Mouse (Mus musculus) monocyte, adult 2 months (primary cell): ENCODE data around the gene Dlg2.

Experiments
- DNase-seq, 2 experiments: peaks; one replicate each; pipeline ENCODE4 v3.0.0; 2022; ENCODE audit warnings: low spot score in 2 of 2, low read depth in 1 of 2

The Dlg2 gene

GRCm38 (mm10) chr7:92248619-92249018, 1772.1 kb downstream of the Dlg2 start:
- DNase-seq: no peak

DNA sequence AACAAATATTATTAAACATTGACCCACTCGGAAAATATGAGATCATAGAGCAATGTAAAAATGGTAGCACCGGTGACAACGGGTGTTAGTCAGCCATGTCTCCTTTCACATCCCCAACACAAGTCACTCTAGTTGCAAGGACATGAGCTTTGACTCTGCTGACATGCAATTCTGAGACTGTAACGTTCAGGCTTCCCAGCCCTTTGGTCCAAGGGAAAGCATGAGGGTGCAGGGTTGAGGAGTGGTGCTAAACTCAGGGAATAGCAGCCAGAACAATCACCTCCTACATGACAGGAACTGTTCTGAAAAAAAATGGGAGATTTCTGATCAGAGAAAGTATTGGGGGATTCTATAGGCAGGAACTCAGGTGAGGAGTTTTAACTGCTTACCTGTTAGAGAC, 1781.7 kb downstream of the Dlg2 start:
- DNase-seq: no peak

DNA sequence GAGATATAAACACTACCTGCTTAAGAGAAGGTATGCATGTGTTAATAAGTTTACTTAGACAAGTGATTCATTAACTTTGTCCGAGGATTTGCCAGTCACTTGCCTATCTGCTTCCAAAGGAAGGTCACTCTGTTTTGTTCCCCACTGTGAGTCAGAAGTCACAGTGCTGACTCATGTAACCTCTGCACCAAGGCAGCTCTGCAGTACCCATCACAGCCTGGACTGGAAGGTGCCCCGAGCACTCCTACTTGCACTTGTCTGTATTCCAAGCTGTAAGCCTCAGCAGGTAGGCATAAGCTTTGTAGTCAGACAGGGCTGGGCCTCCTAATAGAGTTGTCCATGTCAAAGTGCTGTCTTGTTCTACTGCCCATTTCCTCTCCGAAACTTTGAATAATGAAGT, 1782.2 kb downstream of the Dlg2 start:
- no peak for DNase-seq

- DNase-seq: no peak
Observed at GRCm38 (mm10) chr7:92264325-92264724, 1787.9 kb downstream of the Dlg2 start.

GRCm38 (mm10) chr7:92264964-92265363, 1788.5 kb downstream of the Dlg2 start:
- no peak for DNase-seq

- no peak for DNase-seq
Observed at GRCm38 (mm10) chr7:92275353-92275752, 1798.9 kb downstream of the Dlg2 start.

- DNase-seq: no peak
Observed at GRCm38 (mm10) chr7:92277629-92278028, 1801.2 kb downstream of the Dlg2 start.

- no peak for DNase-seq
Observed at GRCm38 (mm10) chr7:92280925-92281324, 1804.5 kb downstream of the Dlg2 start.

- DNase-seq: no peak
Observed at GRCm38 (mm10) chr7:92287058-92287457, 1810.6 kb downstream of the Dlg2 start.

DNA sequence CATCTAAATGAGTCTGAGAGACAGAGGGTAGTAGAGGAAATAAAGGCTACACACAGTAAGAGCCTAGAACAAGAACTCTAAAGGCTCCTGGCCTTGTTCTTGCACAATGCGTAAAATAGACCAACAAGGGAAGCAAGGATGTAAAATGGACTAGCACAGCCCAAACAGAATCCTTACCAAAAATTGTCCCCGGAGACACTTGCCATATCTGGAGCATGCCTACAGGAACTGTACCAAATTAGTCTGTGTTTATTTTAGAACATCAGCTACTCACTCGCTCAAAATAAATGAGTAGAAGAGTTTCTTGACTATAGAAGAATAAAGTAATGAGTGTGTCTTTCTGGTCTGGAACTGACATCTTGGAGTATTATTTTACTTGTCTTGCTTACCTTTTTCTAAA, 1812.3 kb downstream of the Dlg2 start:
- no peak for DNase-seq

GRCm38 (mm10) chr7:92292918-92293518, 1816.5 kb downstream of the Dlg2 start:
- no peak for DNase-seq

DNA sequence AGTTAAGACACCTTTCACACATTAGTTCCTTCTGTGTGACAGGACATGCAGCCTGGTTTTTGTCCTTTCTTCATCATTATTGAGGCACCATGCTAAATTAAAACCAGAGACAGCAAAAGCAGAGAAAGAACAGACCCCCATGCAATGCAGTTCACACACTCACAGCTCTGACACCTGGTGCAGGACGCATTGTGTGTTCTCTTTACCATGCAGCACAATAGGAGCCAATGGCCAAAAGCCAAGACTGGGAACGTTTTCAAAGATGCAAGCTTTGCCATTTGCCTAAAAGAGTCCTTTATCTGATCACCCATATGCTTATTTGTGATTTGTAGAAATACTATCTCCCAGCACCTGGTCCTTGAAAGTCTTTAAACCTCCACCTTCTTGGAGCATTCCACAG, 1824.6 kb downstream of the Dlg2 start:
- no peak for DNase-seq

DNA sequence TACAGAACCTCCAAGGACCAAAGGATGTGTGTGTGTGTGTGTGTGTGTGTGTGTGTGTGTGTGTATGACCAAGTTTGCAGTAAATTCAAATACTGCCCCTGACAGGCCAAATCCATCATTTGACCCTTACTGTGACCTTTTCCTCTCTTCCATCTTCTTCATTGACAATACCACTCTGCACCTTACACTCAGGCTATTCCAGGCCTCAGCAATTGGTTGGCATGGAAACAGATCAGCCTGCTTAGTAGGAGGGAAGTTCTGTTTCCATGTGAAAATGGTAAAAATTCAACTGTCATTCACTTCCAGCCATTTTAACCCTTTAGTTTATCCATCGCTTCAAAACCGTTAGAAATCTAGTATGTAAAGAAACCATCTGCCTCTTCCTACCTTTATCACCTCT, 1831.2 kb downstream of the Dlg2 start:
- no peak for DNase-seq

GRCm38 (mm10) chr7:92308168-92308567, 1831.7 kb downstream of the Dlg2 start:
- no peak for DNase-seq

- DNase-seq: no peak
Observed at GRCm38 (mm10) chr7:92316389-92316788, 1839.9 kb downstream of the Dlg2 start.

GRCm38 (mm10) chr7:92319469-92319868, 1843.0 kb downstream of the Dlg2 start:
- DNase-seq: no peak

GRCm38 (mm10) chr7:92320181-92320580, 1843.7 kb downstream of the Dlg2 start:
- no peak for DNase-seq

DNA sequence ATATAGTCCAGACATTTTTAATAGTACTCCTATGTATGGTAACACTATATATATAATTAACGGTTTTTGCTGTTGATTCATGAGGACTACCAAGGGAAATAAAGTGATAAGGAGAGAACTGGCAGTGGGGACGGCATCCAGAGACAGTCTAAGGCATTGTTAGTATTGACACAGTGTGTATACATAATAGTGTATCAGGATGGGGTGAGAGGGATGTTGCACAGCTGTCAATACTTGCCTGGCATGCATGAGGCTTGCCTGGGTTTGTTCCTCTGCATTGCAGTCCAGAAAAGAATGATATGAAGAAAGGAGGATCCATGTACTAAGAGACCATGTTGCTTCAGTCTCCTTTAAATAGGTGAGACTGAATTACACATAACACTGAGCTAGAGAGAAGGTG, 1845.3 kb downstream of the Dlg2 start:
- no peak for DNase-seq

GRCm38 (mm10) chr7:92322342-92323069, 1846.0 kb downstream of the Dlg2 start:
- no peak for DNase-seq

- no peak for DNase-seq
Observed at GRCm38 (mm10) chr7:92323710-92324109, 1847.2 kb downstream of the Dlg2 start.

DNA sequence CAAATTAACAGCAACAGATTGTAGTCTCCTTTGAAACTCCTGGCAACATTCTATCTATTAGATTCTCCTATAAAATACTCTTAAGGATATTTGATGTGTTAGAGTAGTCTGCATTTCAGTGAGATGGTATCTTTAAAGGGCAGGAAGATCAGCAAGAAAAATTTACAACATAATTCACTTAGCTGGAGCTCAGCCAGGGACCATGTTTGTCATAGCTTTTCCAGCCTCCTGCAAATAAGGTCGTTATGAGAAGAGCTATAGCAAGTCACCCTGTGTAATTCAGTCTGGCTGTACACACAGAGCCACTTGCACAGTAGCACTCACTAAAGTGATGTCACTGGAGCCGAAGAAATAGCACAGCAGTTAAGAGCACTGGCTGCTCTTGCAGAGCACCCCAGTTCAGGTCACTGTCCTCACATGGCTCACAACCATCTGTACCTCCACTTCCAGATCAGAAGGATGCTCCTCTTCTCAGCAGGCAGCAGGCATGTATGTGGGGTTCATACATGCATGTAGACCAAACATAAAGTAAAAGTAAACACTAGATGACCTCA, 1850.9 kb downstream of the Dlg2 start:
- DNase-seq: no peak

DNA sequence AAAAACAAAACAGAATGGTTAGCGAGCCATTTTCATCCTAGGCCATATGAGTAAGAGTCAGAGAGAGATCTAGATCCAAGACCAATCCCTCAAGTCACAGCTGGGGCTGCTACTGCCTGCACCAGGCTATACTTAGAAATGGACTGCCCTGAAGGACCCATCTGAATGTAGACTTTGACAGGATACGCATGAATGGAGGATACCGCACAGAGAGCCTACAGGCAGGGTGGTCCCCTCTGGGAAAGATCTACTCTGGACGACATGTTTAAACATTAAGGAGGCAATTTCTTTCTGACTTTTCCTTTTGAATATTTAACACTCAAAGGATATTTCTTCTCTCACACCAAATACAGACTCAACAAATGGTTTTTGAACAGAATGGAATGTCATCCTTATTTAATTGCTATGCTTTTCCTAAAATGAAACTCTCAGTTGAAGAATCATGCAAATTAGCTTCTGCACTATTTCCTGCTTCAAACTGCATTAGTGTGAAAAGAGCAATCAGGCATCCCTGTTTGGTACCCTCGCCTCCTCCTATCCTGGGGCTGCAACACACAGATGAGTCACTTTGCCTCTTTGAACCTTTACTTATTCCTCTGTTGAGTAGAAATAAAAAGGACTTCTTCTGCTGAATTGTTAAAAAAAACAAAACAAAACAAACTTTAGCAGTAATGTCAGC, 1856.9 kb downstream of the Dlg2 start:
- no peak for DNase-seq
